Comparison of ENCODE assay signal across 20 mouse cellular contexts in genomic region chr5:24391864-24392263, GRCm38 (mm10). TPM values are rescaled to one million over a fixed set of nuclear protein-coding genes. Genes with fewer than 3 reads are reported as not detected.
DNase-seq lines count a peak whose midpoint lies in the region; ATAC-seq and TF ChIP-seq lines count a peak whose summit lies in the region.
"Had no signal": no experiment of that assay in that cellular context is flagged by ENCODE, and none has a peak within 500 bp of the region (broad histone marks: within the 10 kb centered on the region; RNA-seq: fewer than 3 reads in every experiment).

Gene Atg9b (minus strand): TSS chr5:24392143.

- H3K9me3 ChIP-seq in heart, embryonic 10.5 days, result no peaks in the 10 kb centered on the region
- no peaks in the 10 kb centered on the region for H3K9me3 ChIP-seq in liver, postnatal 0 days (ENCODE audit: low read length)
- no peaks in the 10 kb centered on the region for H3K9me3 ChIP-seq in intestine, postnatal 0 days (ENCODE audit: control insufficient read depth)
- H3K9me3 ChIP-seq in stomach, postnatal 0 days (ENCODE audit: control insufficient read depth, low read length), result no peaks in the 10 kb centered on the region
- H3K9me3 ChIP-seq: embryonic facial prominence, embryonic 15.5 days; hindbrain, embryonic 10.5 days; midbrain, embryonic 12.5 days had no signal

- H3K36me3 ChIP-seq in heart, embryonic 10.5 days, result peaks cover 2% of the 10 kb centered on the region; the same call in 1 of the 2 replicates
- H3K36me3 ChIP-seq in heart, adult 2 months (ENCODE audit: control insufficient read depth, insufficient read depth, low read length), result no peaks in the 10 kb centered on the region
- H3K36me3 ChIP-seq in liver, postnatal 0 days (replicated peaks; ENCODE audit: insufficient read depth, low read length), result no peaks in the 10 kb centered on the region
- no peaks in the 10 kb centered on the region for H3K36me3 ChIP-seq in intestine, postnatal 0 days (ENCODE audit: control insufficient read depth, insufficient read depth)
- no peaks in the 10 kb centered on the region for H3K36me3 ChIP-seq in stomach, postnatal 0 days (ENCODE audit: control insufficient read depth, insufficient read depth, low read length)
- H3K36me3 ChIP-seq: embryonic facial prominence, embryonic 15.5 days; midbrain, embryonic 12.5 days had no signal

- peaks cover 55% of the 10 kb centered on the region for H3K4me1 ChIP-seq in heart, embryonic 10.5 days
- H3K4me1 ChIP-seq in heart, adult 2 months (ENCODE audit: control insufficient read depth, insufficient read depth, low read length), result peaks cover 4% of the 10 kb centered on the region
- peaks cover 51% of the 10 kb centered on the region for H3K4me1 ChIP-seq in liver, postnatal 0 days (ENCODE audit: insufficient read depth)
- peaks cover 14% of the 10 kb centered on the region for H3K4me1 ChIP-seq in intestine, postnatal 0 days (replicated peaks; ENCODE audit: control insufficient read depth, insufficient read depth, low read length)
- H3K4me1 ChIP-seq in stomach, postnatal 0 days (replicated peaks; ENCODE audit: control insufficient read depth, insufficient read depth), result 0 out of 2 replicates have a peak, but pooled peaks cover 3% of the 10 kb centered on the region

- H3K79me2 ChIP-seq in heart, adult 2 months (replicated peaks; ENCODE audit: control insufficient read depth, insufficient read depth, low read length), result no peaks in the 10 kb centered on the region

- H3K4me3 ChIP-seq in heart, embryonic 10.5 days, result no peak within 1 kb of the TSS
- no peak within 1 kb of the TSS for H3K4me3 ChIP-seq in heart, adult 2 months
- H3K4me3 ChIP-seq in liver, postnatal 0 days (ENCODE audit: low read depth, low read length), result no peak within 1 kb of the TSS
- no peak within 1 kb of the TSS for H3K4me3 ChIP-seq in intestine, postnatal 0 days (ENCODE audit: low read depth, low read length)
- no peak within 1 kb of the TSS for H3K4me3 ChIP-seq in stomach, postnatal 0 days (ENCODE audit: low read depth, low read length)
- H3K4me3 ChIP-seq: embryonic facial prominence, embryonic 15.5 days; hindbrain, embryonic 10.5 days; midbrain, embryonic 12.5 days had no signal

- ATAC-seq in liver, postnatal 0 days, result no peak
- ATAC-seq in intestine, postnatal 0 days, result no peak
- no peak for ATAC-seq in stomach, postnatal 0 days (ENCODE audit: low FRiP score, low TSS enrichment)
- ATAC-seq: forebrain, embryonic 14.5 days; hindbrain, embryonic 16.5 days had no signal

- H3K4me2 ChIP-seq in liver, postnatal 0 days (ENCODE audit: low read depth, low read length), result no peak within 1 kb of the TSS
- H3K4me2 ChIP-seq in intestine, postnatal 0 days (replicated peaks; ENCODE audit: low read depth), result no peak within 1 kb of the TSS
- H3K4me2 ChIP-seq in stomach, postnatal 0 days (replicated peaks; ENCODE audit: low read depth), result 0 out of 2 replicates have a peak within 1 kb of the TSS, but pooled peaks have one; percentile 14
- H3K4me2 ChIP-seq: embryonic facial prominence, embryonic 15.5 days; midbrain, embryonic 12.5 days had no signal

- H3K27me3 ChIP-seq in heart, embryonic 10.5 days (ENCODE audit: insufficient read depth, poor library complexity, severe bottlenecking), result peaks cover 24% of the 10 kb centered on the region
- H3K27me3 ChIP-seq in heart, adult 2 months (ENCODE audit: control insufficient read depth, insufficient read depth, low read length), result no peaks in the 10 kb centered on the region
- peaks cover 9% of the 10 kb centered on the region for H3K27me3 ChIP-seq in liver, postnatal 0 days (ENCODE audit: insufficient read depth, low read length)
- H3K27me3 ChIP-seq in intestine, postnatal 0 days (replicated peaks; ENCODE audit: control insufficient read depth, insufficient read depth, low read length), result 0 out of 2 replicates have a peak, but pooled peaks cover 5% of the 10 kb centered on the region
- H3K27me3 ChIP-seq in stomach, postnatal 0 days (ENCODE audit: control insufficient read depth, insufficient read depth, low read length), result no peaks in the 10 kb centered on the region; the same call in 1 of the 2 replicates

- 0 out of 2 replicates have a peak within 1 kb of the TSS, but pooled peaks have one; percentile 1 for H3K27ac ChIP-seq in heart, embryonic 10.5 days
- H3K27ac ChIP-seq in heart, adult 2 months, result no peak within 1 kb of the TSS; the same call in 1 of the 2 replicates
- 0 out of 2 replicates have a peak within 1 kb of the TSS, but pooled peaks have one; percentile 92 for H3K27ac ChIP-seq in liver, postnatal 0 days (ENCODE audit: low read depth)
- H3K27ac ChIP-seq in intestine, postnatal 0 days (ENCODE audit: low read depth, low read length), result peak within 1 kb of the TSS; percentile 23
- peak within 1 kb of the TSS; percentile 70 for H3K27ac ChIP-seq in stomach, postnatal 0 days (replicated peaks)
- H3K27ac ChIP-seq: midbrain, embryonic 12.5 days had no signal

- no peak within 1 kb of the TSS for H3K9ac ChIP-seq in heart, adult 2 months (ENCODE audit: low read depth, low read length)
- H3K9ac ChIP-seq in liver, postnatal 0 days (replicated peaks), result no peak within 1 kb of the TSS
- H3K9ac ChIP-seq in intestine, postnatal 0 days (ENCODE audit: low read depth, low read length), result no peak within 1 kb of the TSS
- no peak within 1 kb of the TSS for H3K9ac ChIP-seq in stomach, postnatal 0 days (ENCODE audit: low read length)
- H3K9ac ChIP-seq: embryonic facial prominence, embryonic 15.5 days; midbrain, embryonic 12.5 days had no signal

- no peak for TF ChIP-seq EP300 in heart, adult 2 months (IDR thresholded peaks at IDR 0.05; ENCODE audit: insufficient read depth, low read depth, low read length)
- TF ChIP-seq EP300 in liver, postnatal 0 days (IDR thresholded peaks at IDR 0.05; ENCODE audit: low read depth), result no peak
- TF ChIP-seq EP300 in stomach, postnatal 0 days (optimal IDR thresholded peaks at IDR 0.05), result no peak

- intact Hi-C loops in heart, adult 2 months (cut with DNase I), result loop anchor here (2.0 to 5.0 kb wide), 2 partner anchors 35 to 55 kb away; no protein-coding TSS in a partner anchor

- 78% methylated on average over 7 of the region's 7 CpGs for WGBS in heart, embryonic 10.5 days
- WGBS in heart, adult 2 months, result 90% methylated on average over 7 of the region's 7 CpGs
- WGBS in liver, postnatal 0 days (ENCODE audit: insufficient replicate concordance), result 84% methylated on average over 7 of the region's 7 CpGs
- 84% methylated on average over 7 of the region's 7 CpGs for WGBS in intestine, postnatal 0 days
- 85% methylated on average over 7 of the region's 7 CpGs for WGBS in stomach, postnatal 0 days

- no peak for TF ChIP-seq POLR2A in heart, adult 2 months (IDR thresholded peaks at IDR 0.05; ENCODE audit: insufficient read depth, low read depth, low read length)

- DNase-seq in heart, embryonic 10.5 days (ENCODE audit: low spot score), result no peak
- no peak for DNase-seq in heart, adult 2 months
- no peak for DNase-seq in liver, postnatal 0 days
- no peak for DNase-seq in liver
- DNase-seq in stomach, postnatal 0 days (ENCODE audit: low spot score), result no peak
- no peak for DNase-seq in right cerebral cortex, adult 2 months (ENCODE audit: low spot score in 2 of 2)
- DNase-seq in adrenal gland, adult 2 months, result no peak
- DNase-seq: adrenal gland, postnatal 36 days; cerebellum, adult 11 months; kidney, adult 2 months; left cerebral cortex, postnatal 4 days; lung, adult 2 months; lung, postnatal 14 days had no signal

- TF ChIP-seq CTCF in heart, adult 2 months (IDR thresholded peaks at IDR 0.05), result no peak
- TF ChIP-seq CTCF in liver, postnatal 0 days (IDR thresholded peaks at IDR 0.05; ENCODE audit: low read depth), result no peak
- no peak for TF ChIP-seq CTCF in intestine, postnatal 0 days (IDR thresholded peaks at IDR 0.05; ENCODE audit: low read depth)
- no peak for TF ChIP-seq CTCF in stomach, postnatal 0 days (IDR thresholded peaks at IDR 0.05; ENCODE audit: low read depth)

RNA-seq across cellular contexts. Expression of gene Atg9b, which starts in this region (rescaled TPM):
- 1.2 and 2.3 TPM in 2 replicates for polyA plus RNA-seq in heart, embryonic 10.5 days (2016; fragmentation: Nextera tagmentation; extraction: Ambion mirVana)
- total RNA-seq in heart, adult 2 months (2021), result 1 to 10 TPM in 1 of 2 experiments, under 1 TPM in 1; 0.89 to 1.1 TPM
- 2.2 and 2.3 TPM in 2 replicates for polyA plus RNA-seq in heart, adult 2 months (2012; rRNA removed)
- polyA plus RNA-seq in liver, postnatal 0 days (2015; fragmentation: Nextera tagmentation; extraction: Ambion mirVana), result 0.25 and 0.48 TPM in 2 replicates
- 0.42 and 0.61 TPM in 2 replicates for polyA plus RNA-seq in intestine, postnatal 0 days (2015; fragmentation: Nextera tagmentation; extraction: Ambion mirVana)
- 4.1 and 5.8 TPM in 2 replicates for polyA plus RNA-seq in stomach, postnatal 0 days (2015; fragmentation: Nextera tagmentation; extraction: Ambion mirVana)
- 1 to 10 TPM; 1.5 to 1.7 TPM for total RNA-seq in adrenal gland, adult 2 months (2021)
- polyA plus RNA-seq in adrenal gland, adult 2 months (2012; rRNA removed), result 7.5 and 11.6 TPM in 2 replicates
- total RNA-seq: neutrophil, adult 5-6 weeks had no signal
